Mouse (Mus musculus) c-Kit-positive CD71-positive TER-119-negative erythroid progenitor cells, embryonic 14.5 days (primary cell): ENCODE data around the gene Caap1.

ENCODE experiments used
- DNase-seq: peaks from one replicate; pipeline ENCODE4 v3.0.0-alpha.2; 2013; ENCODE audit warnings: low read depth

The Caap1 gene

DNA sequence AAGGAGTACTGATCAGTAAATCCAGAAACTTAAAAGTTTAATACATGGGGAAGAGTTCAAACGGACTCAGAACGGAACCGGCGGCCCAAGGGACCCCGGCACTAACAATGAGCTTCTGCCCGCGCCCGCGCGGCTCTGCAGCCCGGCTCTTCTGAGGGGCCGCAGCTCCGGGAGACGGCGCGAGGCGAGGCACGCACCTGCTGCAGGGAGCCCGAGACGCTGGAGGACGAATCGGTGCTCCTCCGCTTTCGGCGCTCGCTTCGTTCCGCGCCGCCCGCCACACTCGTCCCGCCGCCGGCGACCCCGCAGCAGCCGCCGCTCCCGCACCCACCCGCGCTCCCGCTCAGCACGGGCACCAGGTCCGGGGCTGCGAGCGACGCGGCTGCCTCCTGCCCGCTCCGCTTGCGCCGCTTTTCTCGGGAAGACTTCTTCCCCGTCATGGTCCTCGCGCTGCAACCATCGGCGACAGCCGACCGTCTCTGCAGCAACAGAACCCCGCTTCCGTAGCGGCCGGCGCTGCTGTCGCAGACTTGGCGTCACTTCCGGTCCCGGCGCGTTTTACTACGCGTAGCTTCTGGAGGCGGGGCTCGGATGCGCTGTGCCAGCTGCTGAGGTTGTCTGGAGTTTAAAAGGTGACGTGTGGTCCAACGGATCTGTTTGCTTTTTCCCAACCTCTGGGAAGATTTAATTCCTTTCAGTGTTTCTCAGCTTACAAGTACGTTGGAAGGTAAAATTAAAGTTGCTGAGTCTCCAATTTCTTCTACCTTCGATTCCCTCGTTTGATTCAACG lies at the start of gene Caap1, which contains the start of gene Gm10306:
TSS of gene Caap1 (minus strand) at position 532 of the 790 bp plus-strand sequence.
TSS of gene Gm10306 (plus strand) at position 282 of the 790 bp plus-strand sequence.
- peak; percentile 83 for DNase-seq

DNA sequence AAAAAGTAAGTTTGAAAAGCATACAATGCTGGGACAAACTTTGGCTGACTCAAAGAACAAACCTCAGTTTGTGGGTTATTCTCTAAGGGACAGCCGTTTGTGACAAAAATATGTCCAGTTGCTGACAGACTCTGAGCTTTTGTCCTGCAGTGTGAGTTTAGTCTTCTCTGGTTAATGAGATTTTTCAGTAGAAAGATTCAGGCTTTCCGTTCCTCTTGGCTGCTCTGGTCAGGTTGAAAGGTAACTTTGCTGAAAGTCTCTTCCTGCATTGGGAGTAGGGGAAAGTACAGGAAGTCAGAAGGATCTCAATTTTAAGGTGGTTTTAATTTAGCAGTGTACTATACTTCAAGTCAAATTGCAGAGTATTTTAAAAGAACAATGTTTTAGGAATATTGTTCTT lies 49.0 kb upstream of the Caap1 start:
- no peak for DNase-seq

DNA sequence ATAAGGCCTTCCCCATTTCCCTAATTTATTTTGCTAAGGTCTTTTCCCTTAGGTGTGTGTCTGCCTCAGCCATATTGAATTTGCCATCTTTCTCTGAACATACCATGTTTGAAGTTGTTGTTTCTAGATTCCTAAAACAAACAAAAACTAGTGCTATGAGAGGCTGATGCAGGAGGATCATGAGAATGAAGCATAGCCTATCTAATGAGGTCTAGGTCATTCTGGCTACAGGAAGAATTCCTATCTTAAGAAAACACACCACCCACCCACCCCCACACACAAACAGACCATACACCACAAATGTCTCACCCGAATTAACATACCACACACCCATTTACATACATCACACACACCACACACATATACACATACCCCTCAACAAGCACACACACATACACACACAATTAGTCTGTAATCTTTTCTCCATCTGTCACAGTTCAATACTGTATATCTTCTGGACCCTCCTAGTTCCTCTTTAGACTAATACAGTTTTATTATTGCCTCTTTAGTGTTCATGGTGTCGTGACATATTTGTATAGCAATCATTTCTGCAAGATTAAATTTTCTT lies 47.9 kb upstream of the Caap1 start:
- no peak for DNase-seq

DNA sequence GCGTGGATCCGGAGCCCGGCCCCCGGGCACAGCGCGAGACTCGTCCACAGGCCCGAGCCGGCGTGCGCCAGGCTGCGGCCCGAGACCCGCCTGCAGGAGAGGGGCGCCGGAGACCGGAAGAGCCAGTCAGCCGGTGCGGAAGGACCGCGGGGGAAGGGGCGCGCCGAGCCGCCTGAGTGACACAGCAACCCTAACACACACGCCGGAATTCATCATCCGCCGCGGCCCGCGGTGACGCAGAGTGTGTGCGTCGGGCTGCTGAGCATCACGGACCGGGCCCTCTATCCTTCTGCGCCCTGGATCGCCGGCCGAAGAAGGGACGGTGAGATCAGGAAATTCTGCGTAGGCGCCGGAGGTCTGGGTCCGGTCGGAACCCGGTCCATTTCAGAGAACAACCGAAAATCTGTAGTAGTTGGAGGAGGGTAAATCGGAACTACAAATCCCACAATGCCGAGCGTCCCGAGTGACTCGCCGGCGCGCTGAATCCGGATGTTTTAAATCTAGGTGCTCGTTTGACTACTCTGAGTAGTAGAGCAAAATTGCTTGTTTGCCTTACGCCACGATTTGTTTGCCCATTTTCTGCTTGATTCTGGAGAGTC lies 46.5 kb upstream of the Caap1 start, which contains the start of gene Plaa:
TSS of gene Plaa (minus strand) at position 214 of the 599 bp plus-strand sequence.
- peak; percentile 79 for DNase-seq

DNA sequence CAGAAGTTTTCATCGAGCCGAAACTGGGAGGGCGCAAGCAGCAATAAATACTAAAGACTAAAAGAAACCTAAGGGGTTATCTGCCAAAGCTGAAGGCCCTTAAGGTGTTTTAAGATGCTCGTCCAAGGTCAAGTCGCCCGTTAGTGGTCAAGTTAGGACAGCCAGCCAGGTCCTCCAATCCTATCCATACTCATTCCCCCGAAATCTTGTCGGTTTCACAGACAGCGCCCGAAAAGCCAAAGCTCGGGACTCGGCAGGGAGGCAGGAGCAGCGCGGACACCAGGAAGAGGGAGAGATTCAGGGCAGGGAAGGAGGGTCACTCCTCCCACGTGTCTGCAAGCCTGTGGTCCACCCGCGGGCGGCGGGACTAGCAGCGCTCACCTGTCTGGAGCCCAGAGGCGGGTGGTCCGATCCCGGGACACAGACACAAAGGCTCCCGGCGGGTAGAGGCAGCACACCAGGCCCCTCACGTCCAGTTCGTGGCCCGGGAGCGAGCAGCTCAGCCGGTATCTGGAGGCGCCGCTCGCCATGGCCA lies 46.0 kb upstream of the Caap1 start:
- no peak for DNase-seq

DNA sequence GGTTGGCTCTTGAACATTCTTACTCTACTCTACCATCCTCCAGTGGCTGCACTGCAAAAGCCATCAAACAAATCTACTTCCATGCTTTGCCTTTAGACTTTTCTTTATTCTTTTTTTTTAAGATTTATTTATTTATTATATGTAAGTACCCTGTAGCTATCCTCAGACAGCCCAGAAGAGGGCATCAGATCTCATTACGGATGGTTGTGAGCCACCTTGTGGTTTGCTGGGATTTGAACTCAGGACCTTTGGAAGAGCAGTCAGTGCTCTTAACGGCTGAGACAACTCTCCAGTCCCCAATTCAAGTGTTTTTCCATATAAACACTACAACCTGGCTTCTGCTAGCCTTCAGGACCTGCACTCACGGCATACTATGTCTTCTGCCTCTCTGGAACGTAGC lies 44.8 kb upstream of the Caap1 start:
- DNase-seq = no peak

DNA sequence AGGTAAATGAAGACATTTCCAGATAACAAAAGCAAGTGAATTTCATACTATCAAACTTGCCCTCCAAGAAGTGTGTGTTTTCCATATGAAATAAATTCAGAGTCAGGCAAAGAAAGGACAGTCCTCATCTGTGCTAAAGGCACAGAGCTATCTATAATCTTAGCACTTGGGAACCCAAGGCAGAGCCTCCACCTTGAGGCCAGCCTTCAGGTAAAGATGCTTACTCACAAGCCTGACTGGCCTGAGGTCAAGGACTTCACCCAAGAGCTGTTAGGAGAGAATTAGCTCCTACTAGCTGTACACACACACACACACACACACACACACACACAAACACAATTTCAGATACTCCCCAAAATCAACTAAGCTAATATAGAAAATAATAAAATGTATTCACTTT lies 36.1 kb upstream of the Caap1 start:
- DNase-seq = no peak

DNA sequence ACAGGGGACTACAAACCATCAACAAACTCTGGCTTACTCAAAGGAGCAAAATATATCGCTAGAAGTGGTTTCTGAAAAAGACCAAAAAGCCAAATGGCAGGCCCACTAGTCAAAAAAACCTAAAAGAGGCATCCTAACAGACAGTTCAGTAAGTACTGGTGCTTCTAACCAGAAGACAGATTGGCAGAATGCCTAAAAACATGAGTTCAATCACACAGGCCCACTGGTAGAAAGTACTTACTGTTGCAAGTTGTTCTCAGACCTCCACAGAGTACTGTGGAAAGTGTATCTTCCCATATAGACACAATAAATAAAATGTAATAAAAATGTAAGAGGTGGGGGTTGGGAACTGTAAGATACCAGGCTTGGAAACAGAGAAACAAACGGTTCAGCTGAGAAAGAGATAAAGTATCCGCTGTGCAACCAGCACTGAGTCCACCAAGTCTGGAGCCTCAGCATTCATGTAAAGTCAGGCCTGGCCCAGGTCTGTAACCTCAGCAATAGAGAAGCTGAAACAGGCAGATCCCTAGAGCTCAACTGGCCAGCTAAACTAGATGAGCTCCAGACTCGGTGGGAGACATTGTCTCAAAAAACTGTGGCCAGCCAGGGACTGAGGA lies 35.3 kb upstream of the Caap1 start:
- DNase-seq = no peak

DNA sequence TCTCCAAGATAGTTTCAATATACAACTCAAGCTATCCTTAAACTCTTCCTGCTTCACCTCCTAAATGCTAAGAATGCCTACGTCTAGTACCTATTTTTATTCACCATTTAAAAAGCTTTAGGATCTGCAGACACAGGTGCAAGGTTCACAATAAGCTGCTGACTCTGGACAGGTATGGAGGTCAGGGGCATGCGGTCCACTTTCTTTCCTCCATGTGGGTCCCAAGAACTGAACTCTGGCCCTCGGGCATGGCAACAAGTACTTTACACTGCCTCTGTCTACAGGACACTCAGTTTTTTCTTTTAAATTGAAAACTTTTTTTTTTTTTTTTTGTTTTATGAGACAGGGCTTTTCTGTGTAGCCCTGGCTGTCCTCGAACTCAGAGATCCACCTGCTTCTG lies 16.1 kb upstream of the Caap1 start:
- DNase-seq = no peak

DNA sequence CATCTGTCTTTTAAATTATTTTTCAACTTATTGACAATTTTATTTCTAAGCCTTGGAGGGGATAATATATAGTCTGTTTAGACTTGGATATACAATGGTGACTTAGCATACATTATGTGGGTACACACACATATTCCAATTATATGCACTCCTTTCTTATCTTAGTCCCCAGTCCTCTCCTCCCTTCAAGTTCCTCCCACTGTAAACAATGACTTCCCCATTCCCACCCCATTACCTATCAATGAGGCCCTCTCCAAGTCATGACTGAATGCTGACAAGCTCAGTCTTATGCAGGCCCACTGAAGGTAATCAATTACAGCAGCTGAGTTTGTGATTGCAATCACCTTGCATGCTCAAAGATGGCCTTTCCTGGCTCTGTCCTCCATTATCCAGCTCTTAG lies 7.7 kb upstream of the Caap1 start:
- DNase-seq = no peak

DNA sequence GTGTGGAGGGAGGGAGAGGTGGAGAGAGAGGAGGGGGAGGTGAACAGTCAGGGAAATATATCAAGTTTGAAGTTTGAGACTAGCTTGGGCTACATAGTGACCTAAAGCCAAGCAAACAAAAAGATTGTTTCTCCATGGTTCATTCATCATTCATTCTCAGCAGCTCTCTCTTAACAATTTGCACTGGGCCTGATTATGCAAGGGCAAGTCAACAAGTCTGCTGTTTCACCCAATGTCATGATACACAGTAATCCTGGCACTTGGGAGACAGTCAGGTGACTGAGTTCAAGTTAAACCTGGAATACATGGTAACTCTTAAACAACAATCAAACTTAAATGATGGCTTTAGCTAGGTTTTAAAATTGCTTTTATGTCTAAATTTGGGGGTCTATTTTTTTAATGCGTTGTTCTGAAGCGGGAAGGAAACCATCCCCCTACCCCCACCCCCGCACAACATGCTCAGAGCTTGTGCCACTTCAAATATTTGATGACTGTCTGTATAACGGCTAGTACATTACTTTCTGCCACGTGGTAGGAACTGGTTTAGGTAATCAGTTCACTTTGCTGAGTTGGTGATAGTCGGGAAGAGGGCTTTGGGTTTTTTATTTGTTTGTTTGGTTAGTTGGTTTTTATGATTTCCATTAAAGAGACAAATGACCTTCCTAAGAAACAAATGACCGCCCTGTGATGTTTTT lies 5.5 kb upstream of the Caap1 start:
- DNase-seq = no peak

DNA sequence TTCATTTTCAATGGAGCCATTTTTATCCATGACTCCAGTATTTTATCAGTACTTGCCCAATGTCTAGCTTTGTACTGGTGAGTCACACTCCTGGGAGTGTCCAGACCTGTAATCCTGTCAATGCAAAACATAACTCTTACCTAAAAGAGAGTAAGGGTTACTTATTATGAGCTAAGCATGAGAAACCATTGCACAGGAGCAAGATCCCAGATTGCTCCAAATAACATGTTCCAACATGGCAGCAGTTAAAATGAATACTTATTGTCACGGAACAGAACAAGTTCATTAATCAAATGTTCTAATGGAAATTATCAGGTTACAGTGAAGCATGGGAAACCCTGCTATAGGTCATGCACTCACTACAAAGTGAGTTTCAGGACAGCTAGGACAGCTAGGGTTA lies 3.7 kb upstream of the Caap1 start:
- no peak for DNase-seq

DNA sequence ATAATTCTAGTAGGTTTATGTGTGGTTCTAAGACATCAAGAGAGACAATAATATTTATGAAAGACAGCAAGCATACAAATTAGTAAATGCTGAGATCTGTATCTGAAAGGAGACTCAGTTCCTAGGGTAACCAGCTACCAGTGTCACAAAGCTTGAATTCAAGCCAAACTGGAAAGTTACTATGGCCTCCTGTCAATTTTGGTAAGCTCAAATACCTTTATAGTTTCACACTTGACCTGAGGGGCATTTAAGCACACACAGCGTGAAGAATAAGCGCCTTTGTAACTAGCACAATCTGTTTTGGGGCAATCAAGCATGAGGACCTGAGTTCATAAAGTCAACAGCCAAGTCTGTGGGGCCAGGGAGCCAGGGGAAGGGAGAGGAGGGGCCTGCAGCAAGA lies 2.7 kb upstream of the Caap1 start:
- no peak for DNase-seq

DNA sequence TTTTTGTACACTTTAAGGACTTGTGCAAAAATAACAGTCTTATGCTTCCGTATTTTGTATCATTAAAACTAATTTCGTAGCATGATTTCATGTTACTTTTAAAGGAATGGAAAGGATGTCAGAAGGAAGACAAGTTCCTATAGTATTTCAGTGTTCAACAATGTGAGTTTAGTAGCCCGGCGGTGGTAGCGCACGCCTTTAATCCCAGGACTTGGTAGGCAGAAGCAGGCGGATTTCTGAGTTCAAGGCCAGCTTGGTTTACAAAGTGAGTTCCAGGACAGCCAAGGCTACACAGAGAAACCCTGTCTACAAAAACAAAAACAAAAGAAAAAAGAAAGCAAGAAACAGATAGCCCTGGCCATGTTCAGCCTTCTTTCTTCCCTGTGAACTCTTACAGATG lies 549 bp upstream of the Caap1 start:
- no peak for DNase-seq

DNA sequence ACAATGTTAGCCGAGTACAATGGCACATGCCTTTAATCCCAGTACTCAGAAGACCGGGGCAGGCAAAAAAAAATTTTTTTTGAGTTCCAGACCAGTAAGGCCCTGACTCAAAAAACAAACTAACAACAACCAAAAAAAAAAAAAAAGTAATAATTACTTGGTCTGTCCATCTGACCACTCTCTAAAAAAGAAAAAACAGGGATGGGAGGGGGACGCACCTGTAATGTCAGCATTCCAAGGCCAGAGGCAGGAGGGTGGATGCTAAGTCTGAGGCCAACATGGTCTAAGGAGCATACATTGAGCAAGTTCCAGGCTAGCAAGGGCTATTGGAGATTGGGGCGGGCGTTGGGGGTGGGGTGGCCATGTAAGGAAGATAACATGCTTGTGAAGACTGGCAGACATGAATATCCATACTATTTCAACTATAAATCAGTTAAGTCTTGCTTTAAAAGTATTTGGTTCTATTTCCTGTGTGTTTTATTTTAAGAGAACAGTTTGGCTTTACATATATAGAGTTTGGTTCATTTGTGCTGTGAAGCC lies 1.6 kb downstream of the Caap1 start:
- peak; percentile 38 for DNase-seq

DNA sequence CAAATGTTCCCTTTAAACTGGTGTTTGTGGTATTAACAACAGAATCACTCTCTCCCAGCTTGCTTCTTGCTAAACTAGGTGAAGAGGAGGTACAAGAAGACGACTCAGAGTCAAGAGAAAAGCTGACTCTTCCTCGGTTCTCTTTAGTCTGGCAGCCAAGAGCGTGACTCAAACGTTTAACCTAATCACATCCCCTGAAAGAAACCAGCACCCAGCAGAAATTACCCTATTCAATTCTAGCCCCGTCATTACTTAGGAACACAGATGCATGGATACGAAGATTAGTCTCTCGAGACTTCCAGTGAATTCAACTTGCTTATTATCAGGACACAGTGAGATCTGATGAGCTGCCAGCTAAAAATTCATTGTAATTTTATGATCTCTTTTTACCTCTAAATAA lies 12.3 kb downstream of the Caap1 start:
- DNase-seq = no peak

DNA sequence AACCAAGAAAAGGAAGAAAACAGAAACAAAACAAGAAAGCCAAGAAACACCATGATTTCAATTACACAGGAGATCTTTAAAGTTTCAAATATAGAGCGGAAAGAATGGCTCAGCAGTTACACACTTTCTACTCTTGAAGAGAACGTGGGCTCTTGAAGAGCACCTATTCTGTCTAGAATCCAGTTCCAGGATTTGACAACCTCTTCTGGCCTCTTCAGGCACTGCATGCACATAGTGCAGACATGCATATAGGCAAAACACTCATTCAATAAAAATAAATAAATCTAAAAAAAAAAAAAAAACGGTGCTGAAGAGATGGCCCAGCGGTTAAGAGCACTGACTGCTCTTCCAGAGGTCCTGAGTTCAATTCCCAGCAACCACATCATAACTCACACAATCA lies 13.6 kb downstream of the Caap1 start:
- peak; percentile 16 for DNase-seq

DNA sequence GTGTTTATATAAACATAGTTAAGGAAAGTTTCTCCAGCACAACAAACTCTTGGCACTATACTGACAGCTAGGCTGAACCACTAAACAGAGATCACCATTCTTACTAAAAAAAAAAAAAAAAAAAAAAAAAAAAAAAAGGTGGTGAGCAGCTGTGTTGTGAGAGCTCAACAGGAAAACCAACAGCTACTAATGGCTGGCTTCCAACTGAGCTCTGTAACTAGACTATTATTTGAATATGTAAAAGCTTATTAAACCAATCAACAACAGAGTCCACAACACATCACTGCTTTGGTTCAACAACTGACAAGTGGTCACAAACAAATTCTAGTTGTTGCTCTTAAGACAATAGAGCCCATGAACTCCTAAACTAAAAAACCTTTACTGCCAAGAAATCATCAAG lies 23.4 kb downstream of the Caap1 start:
- no peak for DNase-seq

DNA sequence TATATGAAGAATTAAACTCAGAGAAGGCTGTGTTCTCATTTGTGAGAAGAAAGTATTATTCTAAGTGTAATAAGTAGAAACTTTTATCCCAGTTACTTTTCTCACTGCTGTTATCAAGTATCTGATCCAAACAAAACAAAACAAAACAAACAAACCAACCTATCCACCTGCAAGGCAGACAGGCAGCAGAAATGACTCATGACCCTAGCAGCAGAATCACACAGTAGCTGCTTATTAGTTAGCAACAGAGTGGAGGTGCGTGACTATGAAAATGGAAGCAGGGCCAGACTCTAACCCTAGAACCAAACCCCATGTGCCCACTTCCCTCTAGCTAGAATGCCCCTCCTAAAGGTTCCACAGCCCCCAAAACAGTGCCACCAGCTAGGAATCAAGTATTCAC lies 27.1 kb downstream of the Caap1 start:
- no peak for DNase-seq

DNA sequence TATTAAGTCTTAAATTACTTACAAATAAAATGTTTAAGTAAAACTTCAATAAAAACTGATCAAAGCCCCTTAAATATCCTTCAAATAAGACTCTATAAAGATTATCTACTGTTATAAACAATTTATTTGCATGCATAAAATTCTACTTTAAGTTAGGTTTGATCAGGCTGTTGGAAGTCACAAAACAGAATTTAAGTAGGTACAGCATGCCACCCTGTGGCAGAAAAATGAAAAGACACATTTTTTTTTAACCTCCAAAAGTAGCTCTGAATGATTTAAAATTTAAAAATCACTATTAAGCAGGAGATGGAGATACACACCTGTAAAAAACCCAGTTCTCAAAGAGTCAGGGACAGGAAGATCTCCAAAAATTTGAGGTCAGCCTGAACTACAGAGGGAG lies 33.3 kb downstream of the Caap1 start:
- DNase-seq = no peak

DNA sequence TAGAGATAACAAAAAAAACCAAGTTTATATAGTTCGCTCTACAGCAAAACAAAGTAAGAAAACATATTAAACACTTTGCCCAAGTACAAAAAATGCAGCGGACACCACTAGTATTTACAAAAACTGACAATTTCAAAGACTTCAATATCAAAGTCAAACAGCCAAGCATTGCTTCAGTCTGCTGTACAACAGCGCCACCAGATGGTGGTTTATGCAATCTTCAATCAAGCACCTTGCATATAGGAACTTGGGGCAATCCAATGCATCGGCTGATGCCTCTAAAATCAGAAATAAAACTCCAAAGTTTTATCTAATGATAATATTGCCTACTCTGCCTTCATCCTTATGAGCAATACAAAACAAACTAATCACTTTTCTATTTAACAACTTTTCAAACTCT lies 39.0 kb downstream of the Caap1 start:
- peak; percentile 47 for DNase-seq

DNA sequence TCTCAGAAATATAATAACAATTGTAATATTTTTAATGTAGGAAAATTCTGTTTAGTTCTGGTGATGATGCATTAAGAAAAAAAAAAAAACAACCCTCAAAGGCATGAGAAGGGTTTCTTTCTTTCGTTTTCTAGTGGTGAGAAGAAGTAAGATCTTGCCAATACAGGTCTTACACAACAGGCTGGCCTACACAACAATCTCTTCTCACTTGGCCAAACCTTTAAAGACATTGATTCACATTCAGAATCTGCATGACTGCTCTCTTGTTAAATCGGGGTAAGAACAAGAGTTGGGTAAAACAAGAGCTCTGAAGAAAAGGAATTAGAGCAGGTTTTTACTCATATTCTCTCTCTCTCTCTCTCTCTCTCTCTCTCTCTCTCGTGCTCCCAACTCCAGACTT lies 41.2 kb downstream of the Caap1 start:
- DNase-seq = no peak
